Comparison of ENCODE assay signal across 10 mouse cellular contexts in the genomic region with DNA sequence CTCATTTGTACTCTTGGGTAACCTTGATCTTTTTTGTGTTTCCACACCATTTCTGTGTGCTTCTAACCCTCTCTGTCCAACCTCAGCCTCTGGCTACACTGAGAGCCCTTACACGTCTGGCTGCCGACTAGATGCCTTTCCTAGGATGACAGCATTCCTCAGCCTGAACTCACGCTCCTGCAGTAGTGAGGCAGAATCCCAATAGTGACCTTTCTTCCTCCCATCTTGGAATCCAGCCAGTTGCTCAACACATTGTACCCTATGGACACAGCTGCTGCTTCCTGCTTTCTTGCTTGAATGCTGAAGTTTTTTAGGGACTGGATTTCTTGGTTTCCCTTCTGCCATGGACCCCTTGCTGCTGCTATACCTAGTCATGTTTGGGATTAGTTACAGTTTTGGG. TPM values are rescaled to one million over a fixed set of nuclear protein-coding genes. Genes with fewer than 3 reads are reported as not detected.
DNase-seq lines count a peak whose midpoint lies in the region; ATAC-seq and TF ChIP-seq lines count a peak whose summit lies in the region.
"Had no signal": no experiment of that assay in that cellular context is flagged by ENCODE, and none has a peak within 500 bp of the region (broad histone marks: within the 10 kb centered on the region; RNA-seq: fewer than 3 reads in every experiment).

No protein-coding gene starts in this region.

- no peak overlapping the region for H3K4me2 ChIP-seq in kidney, embryonic 14.5 days (replicated peaks; ENCODE audit: low read depth, low read length)
- H3K4me2 ChIP-seq in hindbrain, postnatal 0 days (ENCODE audit: low read depth, low read length) = no peak overlapping the region
- no peak overlapping the region for H3K4me2 ChIP-seq in forebrain, embryonic 11.5 days (ENCODE audit: low read depth, low read length, severe bottlenecking)

- no peaks in the 10 kb centered on the region for H3K27me3 ChIP-seq in kidney, embryonic 14.5 days (ENCODE audit: control insufficient read depth, insufficient read depth, low read length)
- no peaks in the 10 kb centered on the region for H3K27me3 ChIP-seq in hindbrain, postnatal 0 days (ENCODE audit: insufficient read depth, low read length)
- no peaks in the 10 kb centered on the region for H3K27me3 ChIP-seq in forebrain, embryonic 11.5 days (ENCODE audit: control insufficient read depth, insufficient read depth, low read length)
- H3K27me3 ChIP-seq: megakaryocyte, embryonic 14.5 days had no signal

- no peaks in the 10 kb centered on the region for H3K9me3 ChIP-seq in kidney, embryonic 14.5 days (ENCODE audit: control insufficient read depth, low read length)
- H3K9me3 ChIP-seq in hindbrain, postnatal 0 days (ENCODE audit: low read length) = no peaks in the 10 kb centered on the region
- H3K9me3 ChIP-seq in forebrain, embryonic 11.5 days (ENCODE audit: control insufficient read depth, low read length) = no peaks in the 10 kb centered on the region
- H3K9me3 ChIP-seq: G1E; megakaryocyte, embryonic 14.5 days had no signal

- no peak overlapping the region for H3K9ac ChIP-seq in kidney, embryonic 14.5 days (ENCODE audit: low read depth, low read length)
- H3K9ac ChIP-seq in hindbrain, postnatal 0 days (replicated peaks; ENCODE audit: low read length) = no peak overlapping the region
- no peak overlapping the region for H3K9ac ChIP-seq in forebrain, embryonic 11.5 days (ENCODE audit: low read length)

- WGBS in kidney, embryonic 14.5 days = 27% methylated on average over 3 of the region's 3 CpGs
- 17% methylated on average over 3 of the region's 3 CpGs for WGBS in hindbrain, postnatal 0 days
- WGBS in forebrain, embryonic 11.5 days = 84% methylated on average over 3 of the region's 3 CpGs

- peaks cover 24% of the 10 kb centered on the region for H3K36me3 ChIP-seq in kidney, embryonic 14.5 days (ENCODE audit: control insufficient read depth, insufficient read depth, low read length)
- peaks cover 6% of the 10 kb centered on the region; the same call in 1 of the 2 replicates for H3K36me3 ChIP-seq in hindbrain, postnatal 0 days (ENCODE audit: insufficient read depth, low read length)
- peaks cover under 1% of the 10 kb centered on the region; the same call in 1 of the 2 replicates for H3K36me3 ChIP-seq in forebrain, embryonic 11.5 days (ENCODE audit: control insufficient read depth, insufficient read depth, low read length)

- DNase-seq in kidney, adult 11 months = peak; percentile 53
- DNase-seq in hindbrain, postnatal 0 days (ENCODE audit: low spot score) = peak; percentile 46
- DNase-seq in lung, postnatal 10 days = peak; percentile 59
- DNase-seq in right cerebral cortex, adult 18-20 months = no peak
- DNase-seq in forebrain, embryonic 11.5 days (ENCODE audit: low spot score) = no peak

- TF ChIP-seq POLR2A in embryonic fibroblast, embryonic 13.5 days (IDR thresholded peaks at IDR 0.05; ENCODE audit: low read depth, low read length) = no peak

- no peak; the same call in 1 of the 2 replicates for ATAC-seq in kidney, embryonic 14.5 days (ENCODE audit: low FRiP score, low TSS enrichment)
- ATAC-seq in hindbrain, postnatal 0 days = no peak
- no peak for ATAC-seq in CD4-positive, CD25-positive, alpha-beta regulatory T cell, adult 4 months
- ATAC-seq in forebrain, embryonic 11.5 days (replicated peaks; ENCODE audit: low FRiP score) = no peak

- H3K27ac ChIP-seq in kidney, embryonic 14.5 days (ENCODE audit: low read depth, low read length) = no peak overlapping the region
- H3K27ac ChIP-seq in embryonic fibroblast, embryonic 13.5 days (ENCODE audit: insufficient read depth, low read length) = peak overlapping the region; percentile 42; the same call in 1 of the 2 replicates
- no peak overlapping the region for H3K27ac ChIP-seq in hindbrain, postnatal 0 days
- no peak overlapping the region for H3K27ac ChIP-seq in forebrain, embryonic 11.5 days (ENCODE audit: low read depth, low read length)

- no peak overlapping the region for H3K4me3 ChIP-seq in kidney, embryonic 14.5 days (ENCODE audit: low read length)
- no peak overlapping the region for H3K4me3 ChIP-seq in embryonic fibroblast, embryonic 13.5 days (ENCODE audit: insufficient read depth, low read length)
- H3K4me3 ChIP-seq in hindbrain, postnatal 0 days (ENCODE audit: low read length) = no peak overlapping the region
- no peak overlapping the region for H3K4me3 ChIP-seq in forebrain, embryonic 11.5 days (ENCODE audit: low read depth, low read length)
- H3K4me3 ChIP-seq: megakaryocyte, embryonic 14.5 days had no signal

- no peak for TF ChIP-seq CTCF in embryonic fibroblast, embryonic 13.5 days (IDR thresholded peaks at IDR 0.05; ENCODE audit: borderline replicate concordance, insufficient read depth, low read length)
- TF ChIP-seq CTCF in hindbrain, postnatal 0 days (IDR thresholded peaks at IDR 0.05; ENCODE audit: low read depth) = no peak

- H3K4me1 ChIP-seq in kidney, embryonic 14.5 days (ENCODE audit: control insufficient read depth, insufficient read depth, low read length) = no peaks in the 10 kb centered on the region
- peaks cover 15% of the 10 kb centered on the region; the same call in 1 of the 2 replicates for H3K4me1 ChIP-seq in embryonic fibroblast, embryonic 13.5 days (ENCODE audit: control insufficient read depth, insufficient read depth, low read length)
- H3K4me1 ChIP-seq in hindbrain, postnatal 0 days (ENCODE audit: insufficient read depth, low read length) = no peaks in the 10 kb centered on the region
- H3K4me1 ChIP-seq in forebrain, embryonic 11.5 days (replicated peaks; ENCODE audit: control insufficient read depth, insufficient read depth, low read length) = no peaks in the 10 kb centered on the region

RNA-seq across cellular contexts. Expression of gene Msl2, which starts 36.1 kb away (rescaled TPM):
- polyA plus RNA-seq in kidney, embryonic 14.5 days (2014; fragmentation: Nextera tagmentation; extraction: Ambion mirVana) = 9.7 and 11.9 TPM in 2 replicates
- polyA plus RNA-seq in embryonic fibroblast, embryonic 13.5 days (2011; ENCODE audit: insufficient read length, low read depth, missing spikeins) = 21.2 and 25.6 TPM in 2 replicates
- total RNA-seq in hindbrain, postnatal 0 days (2014; rRNA removed) = 27.9 and 34.2 TPM in 2 replicates
- polyA plus RNA-seq in hindbrain, postnatal 0 days (2015; fragmentation: Nextera tagmentation; extraction: Ambion mirVana) = 4.9 and 5.0 TPM in 2 replicates
- 10 to 100 TPM in 1 of 2 experiments, 1 to 10 TPM in 1; 8.2 to 12.9 TPM for polyA plus RNA-seq in CD4-positive, CD25-positive, alpha-beta regulatory T cell, adult 4 months (2017; shearing (Covaris generic))
- polyA plus RNA-seq in forebrain, embryonic 11.5 days (2014; fragmentation: Nextera tagmentation; extraction: Ambion mirVana) = 5.6 and 6.2 TPM in 2 replicates

Comparison
In these comparisons a context has a peak if more than half of its experiments do, and no peak if none do; other contexts are left out.
1. DNase-seq: peak in kidney, adult 11 months (single experiment), hindbrain, postnatal 0 days (single experiment) and lung, postnatal 10 days (single experiment); none in right cerebral cortex, adult 18-20 months (single experiment) and forebrain, embryonic 11.5 days (single experiment).